Mouse (Mus musculus): ENCODE data around the gene Zfp64. TPM values are rescaled to one million over a fixed set of nuclear protein-coding genes. Genes with fewer than 3 reads are reported as not detected.

The Zfp64 gene
- total RNA-seq, 2 experiments from 2014 or later: 7.4 to 7.6 TPM

- DNase-seq (ENCODE audit: low spot score): no peak
Observed at GRCm38 (mm10) chr2:168897906-168898305, 57.5 kb downstream of the Zfp64 start.

- DNase-seq (ENCODE audit: low spot score): no peak
Observed at GRCm38 (mm10) chr2:168895531-168895930, 59.9 kb downstream of the Zfp64 start.

GRCm38 (mm10) chr2:168894738-168895137, 60.6 kb downstream of the Zfp64 start:
- DNase-seq (ENCODE audit: low spot score): no peak

GRCm38 (mm10) chr2:168892057-168892456, 63.3 kb downstream of the Zfp64 start:
- DNase-seq (ENCODE audit: low spot score): no peak

- no peak for DNase-seq (ENCODE audit: low spot score)
Observed at GRCm38 (mm10) chr2:168884641-168885040, 70.7 kb downstream of the Zfp64 start.

- DNase-seq (ENCODE audit: low spot score): no peak
Observed at GRCm38 (mm10) chr2:168882997-168883396, 72.4 kb downstream of the Zfp64 start.

- DNase-seq (ENCODE audit: low spot score): no peak
Observed at GRCm38 (mm10) chr2:168881927-168882326, 73.5 kb downstream of the Zfp64 start.

- DNase-seq (ENCODE audit: low spot score): no peak
Observed at GRCm38 (mm10) chr2:168879573-168879972, 75.8 kb downstream of the Zfp64 start.

- DNase-seq (ENCODE audit: low spot score): no peak
Observed at GRCm38 (mm10) chr2:168878708-168879107, 76.7 kb downstream of the Zfp64 start.

GRCm38 (mm10) chr2:168878158-168878557, 77.2 kb downstream of the Zfp64 start:
- DNase-seq (ENCODE audit: low spot score): no peak

- no peak for DNase-seq (ENCODE audit: low spot score)
Observed at GRCm38 (mm10) chr2:168876631-168877030, 78.8 kb downstream of the Zfp64 start.

- DNase-seq (ENCODE audit: low spot score): no peak
Observed at GRCm38 (mm10) chr2:168874498-168874897, 80.9 kb downstream of the Zfp64 start.

- DNase-seq (ENCODE audit: low spot score): no peak
Observed at GRCm38 (mm10) chr2:168871767-168872511, 83.4 kb downstream of the Zfp64 start.

- peak; percentile 20 for DNase-seq (ENCODE audit: low spot score)
Observed at GRCm38 (mm10) chr2:168870480-168870879, 84.9 kb downstream of the Zfp64 start.

- DNase-seq (ENCODE audit: low spot score): no peak
Observed at GRCm38 (mm10) chr2:168866942-168867341, 88.4 kb downstream of the Zfp64 start.

- DNase-seq (ENCODE audit: low spot score): no peak
Observed at GRCm38 (mm10) chr2:168866436-168866835, 89.0 kb downstream of the Zfp64 start.

GRCm38 (mm10) chr2:168864905-168865304, 90.5 kb downstream of the Zfp64 start:
- DNase-seq (ENCODE audit: low spot score): no peak

GRCm38 (mm10) chr2:168862694-168863093, 92.7 kb downstream of the Zfp64 start:
- no peak for DNase-seq (ENCODE audit: low spot score)

GRCm38 (mm10) chr2:168860922-168861740, 94.3 kb downstream of the Zfp64 start:
- no peak for DNase-seq (ENCODE audit: low spot score)

GRCm38 (mm10) chr2:168860032-168860691, 95.2 kb downstream of the Zfp64 start:
- no peak for DNase-seq (ENCODE audit: low spot score)

- DNase-seq (ENCODE audit: low spot score): no peak
Observed at GRCm38 (mm10) chr2:168856638-168857037, 98.7 kb downstream of the Zfp64 start.

- no peak for DNase-seq (ENCODE audit: low spot score)
Observed at GRCm38 (mm10) chr2:168854777-168855176, 100.6 kb downstream of the Zfp64 start.

Data from gastrocnemius, adult 18-20 months (tissue).